ENCODE assay signal across 19 mouse cellular contexts in the genomic region with DNA sequence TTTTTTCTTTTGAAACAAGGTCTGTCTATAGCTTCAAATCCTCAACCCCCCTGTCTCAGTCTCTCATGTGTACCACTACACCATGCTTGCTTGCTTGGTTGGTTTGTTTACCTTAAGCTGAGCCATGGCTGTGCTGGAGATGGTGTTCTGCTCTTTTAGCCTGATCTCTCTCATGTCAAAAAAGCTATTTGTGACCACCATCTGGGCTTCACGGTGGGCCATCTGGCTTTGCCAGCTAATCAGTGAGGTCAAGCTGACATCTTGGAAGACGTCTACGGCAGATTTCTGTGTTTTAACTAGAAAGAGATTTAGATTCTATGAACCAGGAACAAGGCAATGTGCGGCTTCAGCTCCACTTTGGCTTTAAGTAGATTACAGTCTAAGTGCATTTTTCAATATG.
DNase-seq lines count a peak whose midpoint lies in the region; ATAC-seq and TF ChIP-seq lines count a peak whose summit lies in the region.
"Had no signal": no experiment of that assay in that cellular context is flagged by ENCODE, and none has a peak within 500 bp of the region (broad histone marks: within the 10 kb centered on the region; RNA-seq: fewer than 3 reads in every experiment).

No protein-coding gene starts in this region.

- peaks cover 9% of the 10 kb centered on the region; the same call in 1 of the 2 replicates for H3K36me3 ChIP-seq in forebrain, postnatal 0 days (ENCODE audit: insufficient read depth)
- no peaks in the 10 kb centered on the region for H3K36me3 ChIP-seq in forebrain, embryonic 12.5 days (replicated peaks)
- H3K36me3 ChIP-seq in hindbrain, postnatal 0 days (ENCODE audit: insufficient read depth, low read length) = no peaks in the 10 kb centered on the region; the same call in 1 of the 2 replicates

- H3K27ac ChIP-seq in forebrain, postnatal 0 days (ENCODE audit: low read depth, low read length) = 0 out of 2 replicates have a peak overlapping the region, but pooled peaks have one; percentile 36
- no peak overlapping the region for H3K27ac ChIP-seq in forebrain, embryonic 12.5 days
- peak overlapping the region; percentile 62; the same call in 1 of the 2 replicates for H3K27ac ChIP-seq in hindbrain, postnatal 0 days
- H3K27ac ChIP-seq: embryonic facial prominence, embryonic 15.5 days; neural tube, embryonic 13.5 days had no signal

- 47% methylated on average over 4 of the region's 4 CpGs for WGBS in forebrain, postnatal 0 days
- WGBS in forebrain, embryonic 12.5 days = 79% methylated on average over 4 of the region's 4 CpGs
- WGBS in hindbrain, postnatal 0 days = 36% methylated on average over 4 of the region's 4 CpGs

- H3K27me3 ChIP-seq in forebrain, postnatal 0 days (ENCODE audit: insufficient read depth, low read length) = no peaks in the 10 kb centered on the region
- no peaks in the 10 kb centered on the region for H3K27me3 ChIP-seq in forebrain, embryonic 12.5 days
- no peaks in the 10 kb centered on the region for H3K27me3 ChIP-seq in hindbrain, postnatal 0 days (ENCODE audit: insufficient read depth, low read length)
- H3K27me3 ChIP-seq: embryonic facial prominence, embryonic 15.5 days; neural tube, embryonic 13.5 days had no signal

- no peak overlapping the region for H3K4me3 ChIP-seq in forebrain, postnatal 0 days (ENCODE audit: low read depth, low read length)
- no peak overlapping the region for H3K4me3 ChIP-seq in forebrain, embryonic 12.5 days (replicated peaks)
- H3K4me3 ChIP-seq in hindbrain, postnatal 0 days (ENCODE audit: low read length) = no peak overlapping the region
- H3K4me3 ChIP-seq: embryonic facial prominence, embryonic 15.5 days; neural tube, embryonic 13.5 days had no signal

- no peaks in the 10 kb centered on the region for H3K4me1 ChIP-seq in forebrain, postnatal 0 days (ENCODE audit: insufficient read depth)
- no peaks in the 10 kb centered on the region for H3K4me1 ChIP-seq in forebrain, embryonic 12.5 days
- H3K4me1 ChIP-seq in hindbrain, postnatal 0 days (ENCODE audit: insufficient read depth, low read length) = peaks cover 5% of the 10 kb centered on the region; the same call in 1 of the 2 replicates
- H3K4me1 ChIP-seq: embryonic facial prominence, embryonic 15.5 days had no signal

- peak; percentile 29 for DNase-seq in forebrain, postnatal 0 days
- DNase-seq in brain, adult 2 months (ENCODE audit: low read depth, low spot score) = peak; percentile 97
- peak; percentile 87 for DNase-seq in cerebellum, adult 8-10 months
- peak; percentile 74 for DNase-seq in hindbrain, postnatal 0 days (ENCODE audit: low spot score)
- no peak for DNase-seq in embryo, embryonic 10.5 days (ENCODE audit: low spot score)
- DNase-seq: adrenal gland, postnatal 14 days; embryo, embryonic 11 days; heart, adult 18-20 months; kidney, adult 2 months; kidney, postnatal 36 days; liver; liver, postnatal 0 days; lung, postnatal 36 days; thymus, postnatal 25 days had no signal

- peak; percentile 66; the same call in 1 of the 2 replicates for ATAC-seq in forebrain, postnatal 0 days
- no peak for ATAC-seq in forebrain, embryonic 12.5 days (ENCODE audit: low FRiP score)
- ATAC-seq in hindbrain, postnatal 0 days = peak; percentile 68; the same call in 1 of the 2 replicates
- no peak for ATAC-seq in inflammation-experienced regulatory T-cells, adult 6 months
- ATAC-seq: forebrain, embryonic 14.5 days; liver, postnatal 0 days had no signal

- no peaks in the 10 kb centered on the region for H3K9me3 ChIP-seq in forebrain, postnatal 0 days (ENCODE audit: low read length)
- no peaks in the 10 kb centered on the region for H3K9me3 ChIP-seq in forebrain, embryonic 12.5 days
- H3K9me3 ChIP-seq in hindbrain, postnatal 0 days (ENCODE audit: low read length) = no peaks in the 10 kb centered on the region

- no peak for TF ChIP-seq CTCF in forebrain, postnatal 0 days (IDR thresholded peaks at IDR 0.05; ENCODE audit: low read depth)
- TF ChIP-seq CTCF in hindbrain, postnatal 0 days (IDR thresholded peaks at IDR 0.05; ENCODE audit: low read depth) = no peak

- no peak overlapping the region for H3K4me2 ChIP-seq in forebrain, postnatal 0 days (ENCODE audit: low read depth)
- no peak overlapping the region for H3K4me2 ChIP-seq in forebrain, embryonic 12.5 days
- no peak overlapping the region for H3K4me2 ChIP-seq in hindbrain, postnatal 0 days (ENCODE audit: low read depth, low read length)
- H3K4me2 ChIP-seq: embryonic facial prominence, embryonic 15.5 days; neural tube, embryonic 13.5 days had no signal

- no peak overlapping the region for H3K9ac ChIP-seq in forebrain, postnatal 0 days
- no peak overlapping the region for H3K9ac ChIP-seq in forebrain, embryonic 12.5 days
- no peak overlapping the region for H3K9ac ChIP-seq in hindbrain, postnatal 0 days (replicated peaks; ENCODE audit: low read length)
- H3K9ac ChIP-seq: embryonic facial prominence, embryonic 15.5 days; liver, postnatal 0 days; neural tube, embryonic 13.5 days had no signal

Comparison
In these comparisons a context has a peak if more than half of its experiments do, and no peak if none do; other contexts are left out.
1. ATAC-seq: peak in forebrain, postnatal 0 days (single experiment) and hindbrain, postnatal 0 days (single experiment); none in forebrain, embryonic 12.5 days (single experiment) and inflammation-experienced regulatory T-cells, adult 6 months (single experiment).